Mouse (Mus musculus): Measurements from ENCODE around the gene Rictor.

- no peak for TF ChIP-seq POLR2A (IDR thresholded peaks at IDR 0.05; ENCODE audit: insufficient read depth, low read depth, low read length)
- TF ChIP-seq CTCF (IDR thresholded peaks at IDR 0.05; ENCODE audit: insufficient read depth, low read depth, low read length), result no peak
Observed at GRCm38 (mm10) chr15:6707551-6707935, 636 bp upstream of the Rictor start.

All from olfactory bulb, adult 2 months (tissue).